Mouse (Mus musculus) intestine, postnatal 0 days (tissue): ENCODE measurements around the gene Cuedc1. TPM values are rescaled to one million over a fixed set of nuclear protein-coding genes. Genes with fewer than 3 reads are reported as not detected.

Source experiments
- ATAC-seq: fragments of 200-750 bp; cut with Nextera tagmentation; 2 replicates; pipeline ENCODE4 v1.8.0; 2017; ENCODE audit warnings: mild to moderate bottlenecking, moderate TSS enrichment, moderate library complexity
- H3K27ac ChIP-seq: fragments of 300-500 bp; sonication (generic); 2 replicates; pipeline ENCODE4 v1.5.1; 2014; ENCODE audit warnings: mild to moderate bottlenecking, low read depth, low read length, moderate library complexity
- H3K27me3 ChIP-seq: fragments of 300-500 bp; sonication (generic); replicated peaks from 2 replicates; pipeline ENCODE4 v1.6.1; 2014; ENCODE audit warnings: low read length, mixed read lengths; ENCODE audit not compliant: control insufficient read depth, insufficient read depth
- H3K36me3 ChIP-seq: fragments of 300-500 bp; sonication (generic); 2 replicates; pipeline ENCODE4 v1.6.1; 2014; ENCODE audit warnings: mild to moderate bottlenecking, moderate library complexity; ENCODE audit not compliant: control insufficient read depth, insufficient read depth
- H3K4me1 ChIP-seq: fragments of 300-500 bp; sonication (generic); replicated peaks from 2 replicates; pipeline ENCODE4 v1.6.1; 2014; ENCODE audit warnings: antibody characterized with exemption, low read length, mixed read lengths; ENCODE audit not compliant: control insufficient read depth, insufficient read depth
- H3K4me2 ChIP-seq: fragments of 300-500 bp; sonication (generic); replicated peaks from 2 replicates; pipeline ENCODE4 v1.6.1; 2014; ENCODE audit warnings: low read depth, mild to moderate bottlenecking, moderate library complexity
- H3K4me3 ChIP-seq: fragments of 300-500 bp; sonication (generic); 2 replicates; pipeline ENCODE4 v1.5.1; 2014; ENCODE audit warnings: low read depth, low read length
- H3K9ac ChIP-seq: fragments of 300-500 bp; sonication (generic); 2 replicates; pipeline ENCODE4 v1.6.1; 2014; ENCODE audit warnings: mild to moderate bottlenecking, low read depth, low read length
- H3K9me3 ChIP-seq: fragments of 300-500 bp; sonication (generic); 2 replicates; pipeline ENCODE4 v1.6.1; 2016; ENCODE audit warnings: mixed run types; ENCODE audit not compliant: control insufficient read depth
- CTCF ChIP-seq: sonication (generic); IDR thresholded peaks from 2 replicates; pipeline ENCODE4 v1.5.1; 2016; ENCODE audit warnings: low read depth, mild to moderate bottlenecking, control low read depth, antibody characterized with exemption, moderate library complexity
- WGBS: fragments of 180-500 bp; shearing (Covaris S2); extraction: QIAGEN DNeasy Blood & Tissue Kit; methylation state at CpG from one replicate; pipeline ENCODE4 v1.1.7; 2014; 5-methylcytosine and 5-hydroxymethylcytosine counted together
- polyA plus RNA-seq: library from polyadenylated mRNA; unstranded; fragments of >200 nt; fragmentation: Nextera tagmentation; extraction: Ambion mirVana; gene quantifications from 2 replicates; pipeline ENCODE4 v1.2.1, GENCODE M21; 2015

Cuedc1 gene
- polyA plus RNA-seq, 1 experiment from 2014 or later = 7.1 TPM

DNA sequence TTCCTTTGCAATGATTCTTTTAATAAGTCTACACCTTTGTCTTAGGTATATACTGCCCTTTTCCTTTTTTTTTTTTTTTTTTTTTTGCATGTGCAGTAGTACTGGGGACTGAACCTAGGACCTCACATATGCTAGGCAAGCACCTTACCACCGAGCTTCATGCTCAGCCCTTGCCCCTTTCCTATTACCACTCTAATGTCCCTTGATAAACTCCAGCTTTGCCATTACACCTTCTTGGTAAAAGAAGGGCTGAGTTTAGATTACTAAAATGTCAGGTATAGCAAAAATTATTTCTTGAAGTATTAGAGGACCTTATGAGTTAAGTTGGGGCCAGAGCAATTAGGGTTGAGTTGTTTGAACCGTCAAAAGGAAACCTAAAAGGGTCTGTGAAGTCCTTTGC lies 42.1 kb upstream of the Cuedc1 start:
- H3K4me1 ChIP-seq = no peaks in the 10 kb centered on the region
- WGBS = 75% methylated on average over 2 of the region's 2 CpGs
- no peak for TF ChIP-seq CTCF
- ATAC-seq = no peak
- H3K27ac ChIP-seq = no peak overlapping the region
- 0 out of 2 replicates have a peak, but pooled peaks cover 4% of the 10 kb centered on the region for H3K36me3 ChIP-seq
- no peak overlapping the region for H3K9ac ChIP-seq
- H3K4me3 ChIP-seq = no peak overlapping the region
- no peaks in the 10 kb centered on the region for H3K9me3 ChIP-seq
- no peaks in the 10 kb centered on the region for H3K27me3 ChIP-seq
- no peak overlapping the region for H3K4me2 ChIP-seq

GRCm38 (mm10) chr11:88057788-88058187 lies 40.1 kb upstream of the Cuedc1 start:
- H3K27ac ChIP-seq = no peak overlapping the region
- 70% methylated on average over 2 of the region's 2 CpGs for WGBS
- H3K4me1 ChIP-seq = no peaks in the 10 kb centered on the region
- H3K36me3 ChIP-seq = no peaks in the 10 kb centered on the region
- H3K27me3 ChIP-seq = no peaks in the 10 kb centered on the region
- H3K4me2 ChIP-seq = no peak overlapping the region
- H3K9me3 ChIP-seq = no peaks in the 10 kb centered on the region
- no peak overlapping the region for H3K4me3 ChIP-seq
- no peak for ATAC-seq
- TF ChIP-seq CTCF = peak; percentile 35
- no peak overlapping the region for H3K9ac ChIP-seq

- 48% methylated on average over 2 of the region's 2 CpGs for WGBS
- TF ChIP-seq CTCF = peak; percentile 94
- no peaks in the 10 kb centered on the region for H3K36me3 ChIP-seq
- no peaks in the 10 kb centered on the region for H3K4me1 ChIP-seq
- H3K9me3 ChIP-seq = no peaks in the 10 kb centered on the region
- H3K9ac ChIP-seq = no peak overlapping the region
- no peak overlapping the region for H3K4me2 ChIP-seq
- no peak overlapping the region for H3K4me3 ChIP-seq
- no peaks in the 10 kb centered on the region for H3K27me3 ChIP-seq
- H3K27ac ChIP-seq = no peak overlapping the region
- peak; percentile 71 for ATAC-seq
Observed at GRCm38 (mm10) chr11:88059141-88059540, 38.7 kb upstream of the Cuedc1 start.

DNA sequence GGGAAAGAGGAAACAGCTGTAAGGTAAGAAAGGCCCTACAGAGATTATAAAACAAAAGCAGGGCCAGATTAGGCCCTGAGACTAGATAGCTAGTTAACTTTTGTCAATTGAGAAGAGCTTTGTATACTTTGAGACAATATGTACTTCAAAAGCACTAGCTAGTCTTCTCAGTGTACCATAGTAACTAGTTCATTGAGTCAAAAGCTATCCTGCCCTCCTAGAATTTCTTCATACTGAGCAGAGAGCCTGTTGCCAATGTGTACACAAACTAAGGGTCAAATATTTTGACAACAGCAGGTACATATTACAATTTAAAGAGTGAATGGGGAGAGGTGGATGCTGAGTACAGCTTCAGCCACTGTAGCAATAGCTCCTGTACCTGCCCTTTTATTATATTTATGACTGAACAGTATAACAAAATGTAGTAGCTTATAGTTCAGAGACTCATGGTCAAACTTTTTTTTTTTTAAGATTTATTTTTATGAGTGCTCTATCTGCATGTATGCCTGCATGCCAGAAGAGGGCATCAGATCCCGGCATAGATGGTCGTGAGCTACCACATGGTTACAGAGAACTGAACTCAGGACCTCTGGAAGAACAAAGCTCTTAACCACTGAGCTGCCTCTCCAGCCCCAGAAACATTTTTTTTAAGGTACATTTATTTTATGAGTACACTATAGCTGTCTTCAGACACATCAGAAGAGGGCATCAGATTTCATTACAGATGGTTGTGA lies 35.8 kb upstream of the Cuedc1 start:
- no peaks in the 10 kb centered on the region for H3K27me3 ChIP-seq
- H3K4me1 ChIP-seq = no peaks in the 10 kb centered on the region
- ATAC-seq = no peak
- no peak overlapping the region for H3K4me3 ChIP-seq
- no peaks in the 10 kb centered on the region for H3K36me3 ChIP-seq
- H3K9me3 ChIP-seq = no peaks in the 10 kb centered on the region
- WGBS = 91% methylated on average over 2 of the region's 2 CpGs
- no peak overlapping the region for H3K9ac ChIP-seq
- H3K27ac ChIP-seq = no peak overlapping the region
- peak; percentile 55 for TF ChIP-seq CTCF
- H3K4me2 ChIP-seq = no peak overlapping the region

- Histone ChIP-seq H3K36me3 (no peaks in the 10 kb centered on the region), H3K4me1 (no peaks in the 10 kb centered on the region), H3K27ac (no peak overlapping the region), H3K4me3 (no peak overlapping the region), H3K9me3 (no peaks in the 10 kb centered on the region), H3K9ac (no peak overlapping the region), H3K4me2 (no peak overlapping the region), H3K27me3 (no peaks in the 10 kb centered on the region)
- no peak for TF ChIP-seq CTCF
- ATAC-seq = no peak
Observed at GRCm38 (mm10) chr11:88065732-88066131, 32.1 kb upstream of the Cuedc1 start.

GRCm38 (mm10) chr11:88067191-88067585 lies 30.7 kb upstream of the Cuedc1 start:
- no peaks in the 10 kb centered on the region for H3K36me3 ChIP-seq
- H3K4me1 ChIP-seq = no peaks in the 10 kb centered on the region
- H3K9ac ChIP-seq = peak overlapping the region; percentile 92
- no peak for ATAC-seq
- peak overlapping the region; percentile 92 for H3K4me2 ChIP-seq
- WGBS = 5% methylated on average over 8 of the region's 8 CpGs
- TF ChIP-seq CTCF = no peak
- no peaks in the 10 kb centered on the region for H3K9me3 ChIP-seq
- H3K4me3 ChIP-seq = peak overlapping the region; percentile 95
- H3K27me3 ChIP-seq = no peaks in the 10 kb centered on the region
- H3K27ac ChIP-seq = peak overlapping the region; percentile 91
